Mouse (Mus musculus) testis, adult 2 months (tissue): ENCODE data around the gene Snrpf.

Source experiments
- CTCF ChIP-seq: fragments of 200-500 bp; IDR thresholded peaks from 2 replicates; pipeline ENCODE4 v1.5.1; 2012; ENCODE audit warnings: low read depth, mild to moderate bottlenecking, inconsistent platforms, low read length, moderate library complexity; ENCODE audit not compliant: control insufficient read depth, insufficient read depth, insufficient replicate concordance
- POLR2A ChIP-seq: fragments of 200-500 bp; IDR thresholded peaks from 2 replicates; pipeline ENCODE4 v1.6.1; 2012; ENCODE audit warnings: low read depth, mild to moderate bottlenecking, inconsistent platforms, low read length, moderate library complexity; ENCODE audit not compliant: control insufficient read depth

GRCm38 (mm10) chr10:93564518-93565090 is 24.9 kb downstream of the Snrpf start:
- TF ChIP-seq POLR2A = no peak
- TF ChIP-seq CTCF = no peak
